Mouse (Mus musculus) erythroblast, embryonic 14.5 days (primary cell): ENCODE measurements around the gene Gjb3. TPM values are rescaled to one million over a fixed set of nuclear protein-coding genes. Genes with fewer than 3 reads are reported as not detected.

Experiments
- H3K27me3 ChIP-seq: 2 replicates; pipeline ENCODE4 v1.6.1; 2012; ENCODE audit warnings: inconsistent platforms; ENCODE audit not compliant: control insufficient read depth
- H3K36me3 ChIP-seq: 2 replicates; pipeline ENCODE4 v1.6.1; 2012; ENCODE audit warnings: mild to moderate bottlenecking, inconsistent platforms; ENCODE audit not compliant: control insufficient read depth
- H3K4me1 ChIP-seq: 2 replicates; pipeline ENCODE4 v1.6.1; 2012; ENCODE audit warnings: inconsistent platforms; ENCODE audit not compliant: control insufficient read depth
- H3K4me3 ChIP-seq: replicated peaks from 2 replicates; pipeline ENCODE3; 2012; ENCODE audit warnings: moderate library complexity, mild to moderate bottlenecking, inconsistent platforms
- H3K9me3 ChIP-seq: 2 replicates; pipeline ENCODE4 v1.6.1; 2012; ENCODE audit warnings: low read length, inconsistent platforms, mixed read lengths; ENCODE audit not compliant: control insufficient read depth
- GATA1 ChIP-seq: IDR thresholded peaks from 2 replicates; pipeline ENCODE4 v1.6.1; 2012; ENCODE audit warnings: low read length, inconsistent platforms, mixed read lengths
- TAL1 ChIP-seq: IDR thresholded peaks from 3 replicates; pipeline ENCODE4 v1.6.1; 2012; ENCODE audit warnings: low read length, inconsistent platforms, mixed read lengths
- polyA plus RNA-seq: library from polyadenylated mRNA; stranded (reverse); fragments of >175 nt; gene quantifications from 2 replicates; pipeline ENCODE4 v1.2.3, GENCODE M21; 2012

Gjb3 gene
- polyA plus RNA-seq, 1 experiment = not detected

- TF ChIP-seq TAL1 = no peak
- TF ChIP-seq GATA1 = no peak
- H3K4me3 ChIP-seq = no peak overlapping the region
- no peaks in the 10 kb centered on the region for H3K4me1 ChIP-seq
- H3K27me3 ChIP-seq = no peaks in the 10 kb centered on the region
- no peaks in the 10 kb centered on the region; the same call in 1 of the 2 replicates for H3K36me3 ChIP-seq
- H3K9me3 ChIP-seq = no peaks in the 10 kb centered on the region
Observed at GRCm38 (mm10) chr4:127345000-127345399, 14.4 kb upstream of the Gjb3 start.

- Histone ChIP-seq H3K4me1 (no peaks in the 10 kb centered on the region), H3K4me3 (no peak overlapping the region), H3K27me3 (no peaks in the 10 kb centered on the region), H3K36me3 (no peaks in the 10 kb centered on the region), H3K9me3 (no peaks in the 10 kb centered on the region)
- TF ChIP-seq GATA1 (no peak), TAL1 (no peak)
Observed at GRCm38 (mm10) chr4:127341372-127341771, 10.7 kb upstream of the Gjb3 start.

- Histone ChIP-seq H3K4me1 (peaks cover 3% of the 10 kb centered on the region; the same call in 1 of the 2 replicates), H3K36me3 (no peaks in the 10 kb centered on the region), H3K9me3 (no peaks in the 10 kb centered on the region), H3K4me3 (no peak overlapping the region), H3K27me3 (no peaks in the 10 kb centered on the region; the same call in 1 of the 2 replicates)
- no peak for TF ChIP-seq TAL1
Observed at GRCm38 (mm10) chr4:127337668-127338067, 7.0 kb upstream of the Gjb3 start.

GRCm38 (mm10) chr4:127334870-127335504 is 4.3 kb upstream of the Gjb3 start:
- Histone ChIP-seq H3K9me3 (no peaks in the 10 kb centered on the region), H3K36me3 (no peaks in the 10 kb centered on the region), H3K27me3 (peaks cover 22% of the 10 kb centered on the region), H3K4me3 (no peak overlapping the region), H3K4me1 (peaks cover 3% of the 10 kb centered on the region; the same call in 1 of the 2 replicates)
- TF ChIP-seq GATA1 = no peak
- TF ChIP-seq TAL1 = no peak

GRCm38 (mm10) chr4:127331171-127331570 is 527 bp upstream of the Gjb3 start:
- TF ChIP-seq GATA1 = no peak
- TF ChIP-seq TAL1 = no peak
- no peak overlapping the region for H3K4me3 ChIP-seq
- H3K27me3 ChIP-seq = peaks cover 42% of the 10 kb centered on the region

GRCm38 (mm10) chr4:127329751-127330150 is 893 bp downstream of the Gjb3 start:
- H3K4me1 ChIP-seq = no peaks in the 10 kb centered on the region

More at GRCm38 (mm10) chr4:127331171-127331570, 527 bp upstream of the Gjb3 start:
- Histone ChIP-seq H3K4me1 (peaks cover 3% of the 10 kb centered on the region; the same call in 1 of the 2 replicates), H3K9me3 (no peaks in the 10 kb centered on the region), H3K36me3 (no peaks in the 10 kb centered on the region)

GRCm38 (mm10) chr4:127329046-127329445 is 1.6 kb downstream of the Gjb3 start:
- H3K27me3 ChIP-seq = peaks cover 42% of the 10 kb centered on the region
- no peaks in the 10 kb centered on the region for H3K4me1 ChIP-seq
- TF ChIP-seq TAL1 (no peak), GATA1 (no peak)
- no peaks in the 10 kb centered on the region for H3K36me3 ChIP-seq
- H3K4me3 ChIP-seq = no peak overlapping the region
- H3K9me3 ChIP-seq = no peaks in the 10 kb centered on the region

More at GRCm38 (mm10) chr4:127329751-127330150, 893 bp downstream of the Gjb3 start:
- no peak for TF ChIP-seq TAL1
- TF ChIP-seq GATA1 = no peak
- no peaks in the 10 kb centered on the region for H3K9me3 ChIP-seq
- H3K36me3 ChIP-seq = no peaks in the 10 kb centered on the region
- H3K27me3 ChIP-seq = peaks cover 42% of the 10 kb centered on the region
- H3K4me3 ChIP-seq = no peak overlapping the region

- no peaks in the 10 kb centered on the region for H3K9me3 ChIP-seq
- no peak overlapping the region for H3K4me3 ChIP-seq
- H3K4me1 ChIP-seq = no peaks in the 10 kb centered on the region
- TF ChIP-seq GATA1 (no peak), TAL1 (no peak)
- H3K36me3 ChIP-seq = no peaks in the 10 kb centered on the region
- peaks cover 42% of the 10 kb centered on the region for H3K27me3 ChIP-seq
Observed at GRCm38 (mm10) chr4:127328378-127328777, 2.3 kb downstream of the Gjb3 start.

GRCm38 (mm10) chr4:127327749-127328148 is 2.9 kb downstream of the Gjb3 start:
- no peak for TF ChIP-seq GATA1
- no peak for TF ChIP-seq TAL1
- Histone ChIP-seq H3K4me3 (no peak overlapping the region), H3K9me3 (no peaks in the 10 kb centered on the region), H3K36me3 (no peaks in the 10 kb centered on the region), H3K27me3 (peaks cover 42% of the 10 kb centered on the region), H3K4me1 (no peaks in the 10 kb centered on the region)
